Mouse (Mus musculus) lung, postnatal 0 days (tissue): ENCODE data around the gene Olfr1373.
"Not testable (repeated sequence)": the region's sequence is repeated elsewhere in the genome, so short reads cannot be mapped to it uniquely, and the experiment has no call there.

Experiments used
- CTCF ChIP-seq: IDR thresholded peaks from 2 replicates; pipeline ENCODE4 v1.5.1; 2016; ENCODE audit warnings: antibody characterized with exemption, mild to moderate bottlenecking
- EP300 ChIP-seq: IDR thresholded peaks from 2 replicates; pipeline ENCODE4 v1.6.1; 2016; ENCODE audit warnings: antibody characterized with exemption, mild to moderate bottlenecking, control low read depth

DNA sequence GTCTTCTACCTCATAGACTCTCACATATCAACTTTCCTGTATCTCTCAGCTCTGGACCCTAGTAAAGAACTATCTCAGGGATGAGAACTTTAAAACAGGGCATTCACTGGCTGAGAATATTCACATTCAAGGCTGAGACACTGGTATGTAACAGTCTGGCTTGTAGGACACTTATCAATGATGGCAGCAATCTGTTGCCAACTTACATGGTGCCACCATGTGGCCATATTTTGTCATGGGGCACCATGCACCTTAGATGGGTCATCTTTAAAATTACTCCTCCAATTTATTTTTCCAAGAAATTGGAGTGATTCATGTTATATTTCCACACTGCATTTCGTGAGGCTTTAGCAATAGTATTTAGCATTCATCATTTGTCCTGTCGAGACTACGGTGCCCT lies 34.6 kb upstream of the Olfr1373 start:
- peak; percentile 44 for TF ChIP-seq CTCF
- not testable (repeated sequence) for TF ChIP-seq EP300
